Mouse (Mus musculus) bone marrow macrophage, adult 2 months (primary cell): ENCODE results near the gene Twistnb.

Experiments
- CTCF ChIP-seq: IDR thresholded peaks from 2 replicates; pipeline ENCODE4 v1.5.1; 2012; ENCODE audit warnings: low read depth, mild to moderate bottlenecking, low read length, moderate library complexity
- POLR2A ChIP-seq: IDR thresholded peaks from 2 replicates; pipeline ENCODE4 v1.6.1; 2012; ENCODE audit warnings: mild to moderate bottlenecking, low read depth, low read length, borderline replicate concordance

DNA sequence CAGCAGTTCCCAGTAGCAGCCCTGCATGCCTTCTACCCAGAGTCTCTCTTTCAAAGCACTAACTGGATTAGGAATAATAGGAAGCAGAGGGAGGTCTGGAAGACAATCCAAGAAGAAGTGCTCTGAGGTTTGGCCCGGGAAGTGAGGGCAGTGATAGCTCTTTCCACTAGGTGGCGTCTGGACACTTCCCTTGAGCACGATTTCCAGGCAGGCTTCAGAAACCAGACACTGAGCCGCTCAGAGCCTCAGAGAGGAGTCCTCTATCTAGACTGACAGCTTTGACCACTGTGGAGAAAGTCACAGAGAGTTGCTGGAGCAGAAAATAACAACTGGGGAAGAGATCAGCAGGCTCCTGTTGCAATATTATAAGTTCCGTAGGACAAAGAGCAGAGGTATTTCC is 40.6 kb upstream of the Twistnb start:
- TF ChIP-seq CTCF (peak; percentile 67), POLR2A (no peak)
